Mouse (Mus musculus): ENCODE data around the gene Noa1.

GRCm38 (mm10) chr5:77261137-77261536 lies 48.7 kb downstream of the Noa1 start:
- TF ChIP-seq USF1 (IDR thresholded peaks at IDR 0.05; ENCODE audit: low read depth): no peak
- TF ChIP-seq POLR2A (IDR thresholded peaks at IDR 0.05; ENCODE audit: insufficient read length, low read depth): no peak
- no peak for TF ChIP-seq POLR2AphosphoS2 (IDR thresholded peaks at IDR 0.05; ENCODE audit: insufficient read length, low read depth)
- no peak for TF ChIP-seq E2F4 (IDR thresholded peaks at IDR 0.05; ENCODE audit: insufficient read depth)
- no peak for TF ChIP-seq MYOG (IDR thresholded peaks at IDR 0.05; ENCODE audit: control insufficient read depth in 1 of 3, insufficient read depth in 1 of 3, insufficient read length in 2 of 3, low read depth in 2 of 3)
- no peak for TF ChIP-seq MAX (IDR thresholded peaks at IDR 0.05; ENCODE audit: low read depth)
- no peak for TF ChIP-seq REST (IDR thresholded peaks at IDR 0.05; ENCODE audit: insufficient read depth, insufficient read length)
- no peak for TF ChIP-seq TCF3 (IDR thresholded peaks at IDR 0.05; ENCODE audit: insufficient read length, low read depth)
- TF ChIP-seq MYOD1 (IDR thresholded peaks at IDR 0.05; ENCODE audit: control insufficient read depth in 1 of 3, insufficient read length in 2 of 3, low read depth in 2 of 3): no peak
- no peak for TF ChIP-seq TCF12 (IDR thresholded peaks at IDR 0.05; ENCODE audit: insufficient read depth, poor library complexity, severe bottlenecking)
- TF ChIP-seq CEBPB (IDR thresholded peaks at IDR 0.05; ENCODE audit: insufficient read depth, poor library complexity, severe bottlenecking): no peak

Data from myocyte (in vitro differentiated cells).